Mouse (Mus musculus): ENCODE measurements around the gene Gipc2. TPM values are rescaled to one million over a fixed set of nuclear protein-coding genes. Genes with fewer than 3 reads are reported as not detected.
"Not testable (repeated sequence)": the region's sequence is repeated elsewhere in the genome, so short reads cannot be mapped to it uniquely, and the experiment has no call there.

Gene Gipc2
- polyA plus RNA-seq, 1 experiment from 2014 or later: 171 TPM

GRCm38 (mm10) chr3:152202942-152203341, 36.9 kb upstream of the Gipc2 start:
- H3K4me2 ChIP-seq (replicated peaks): no peak overlapping the region
- 0 out of 2 replicates have a peak, but pooled peaks cover 2% of the 10 kb centered on the region for H3K4me1 ChIP-seq (replicated peaks)
- H3K9ac ChIP-seq: no peak overlapping the region
- no peaks in the 10 kb centered on the region for H3K36me3 ChIP-seq
- no peak for ATAC-seq
- no peaks in the 10 kb centered on the region for H3K9me3 ChIP-seq
- H3K27ac ChIP-seq: no peak overlapping the region
- H3K4me3 ChIP-seq (replicated peaks): no peak overlapping the region
- H3K27me3 ChIP-seq (replicated peaks): no peaks in the 10 kb centered on the region

GRCm38 (mm10) chr3:152201651-152202050, 35.6 kb upstream of the Gipc2 start:
- 63% methylated on average over 2 of the region's 2 CpGs for WGBS
- no peaks in the 10 kb centered on the region for H3K36me3 ChIP-seq
- no peak overlapping the region for H3K27ac ChIP-seq
- no peaks in the 10 kb centered on the region for H3K9me3 ChIP-seq
- peak; percentile 47 for ATAC-seq
- H3K4me1 ChIP-seq (replicated peaks): 0 out of 2 replicates have a peak, but pooled peaks cover 2% of the 10 kb centered on the region
- no peak overlapping the region for H3K4me3 ChIP-seq (replicated peaks)
- no peak overlapping the region for H3K4me2 ChIP-seq (replicated peaks)
- no peak overlapping the region for H3K9ac ChIP-seq
- no peaks in the 10 kb centered on the region for H3K27me3 ChIP-seq (replicated peaks)

GRCm38 (mm10) chr3:152201181-152201580, 35.2 kb upstream of the Gipc2 start:
- peak; percentile 75 for ATAC-seq
- WGBS: 72% methylated on average over 3 of the region's 3 CpGs

GRCm38 (mm10) chr3:152199125-152199524, 33.1 kb upstream of the Gipc2 start:
- Histone ChIP-seq H3K27me3 (replicated peaks) (no peaks in the 10 kb centered on the region), H3K36me3 (no peaks in the 10 kb centered on the region), H3K9ac (no peak overlapping the region), H3K4me3 (replicated peaks) (no peak overlapping the region), H3K4me1 (replicated peaks) (0 out of 2 replicates have a peak, but pooled peaks cover 1% of the 10 kb centered on the region), H3K9me3 (no peaks in the 10 kb centered on the region), H3K27ac (no peak overlapping the region), H3K4me2 (replicated peaks) (no peak overlapping the region)
- WGBS: 67% methylated on average over 3 of the region's 3 CpGs
- no peak for ATAC-seq

More at GRCm38 (mm10) chr3:152201181-152201580, 35.2 kb upstream of the Gipc2 start:
- Histone ChIP-seq H3K4me1 (replicated peaks) (0 out of 2 replicates have a peak, but pooled peaks cover 2% of the 10 kb centered on the region), H3K27me3 (replicated peaks) (no peaks in the 10 kb centered on the region), H3K36me3 (no peaks in the 10 kb centered on the region), H3K4me2 (replicated peaks) (no peak overlapping the region), H3K27ac (no peak overlapping the region), H3K9me3 (no peaks in the 10 kb centered on the region), H3K4me3 (replicated peaks) (no peak overlapping the region), H3K9ac (no peak overlapping the region)

GRCm38 (mm10) chr3:152197246-152197645, 31.2 kb upstream of the Gipc2 start:
- H3K27ac ChIP-seq; H3K9me3 ChIP-seq; H3K4me3 ChIP-seq (replicated peaks); H3K9ac ChIP-seq; H3K4me1 ChIP-seq (replicated peaks); H3K36me3 ChIP-seq; H3K4me2 ChIP-seq (replicated peaks); ATAC-seq; H3K27me3 ChIP-seq (replicated peaks): not testable (repeated sequence)
- WGBS: 29% methylated on average over 2 of the region's 2 CpGs

GRCm38 (mm10) chr3:152193635-152194097, 27.6 kb upstream of the Gipc2 start:
- H3K9me3 ChIP-seq: no peaks in the 10 kb centered on the region
- ATAC-seq: peak; percentile 98
- WGBS: 1% methylated on average over 17 of the region's 17 CpGs

GRCm38 (mm10) chr3:152193177-152193576, 27.1 kb upstream of the Gipc2 start:
- no peaks in the 10 kb centered on the region for H3K9me3 ChIP-seq
- ATAC-seq: no peak
- peak overlapping the region; percentile 90 for H3K27ac ChIP-seq
- peak overlapping the region; percentile 46 for H3K4me3 ChIP-seq (replicated peaks)
- 0 out of 2 replicates have a peak, but pooled peaks cover 3% of the 10 kb centered on the region for H3K4me1 ChIP-seq (replicated peaks)
- H3K27me3 ChIP-seq (replicated peaks): no peaks in the 10 kb centered on the region
- H3K36me3 ChIP-seq: no peaks in the 10 kb centered on the region
- WGBS: under 1% methylated on average over 7 of the region's 7 CpGs
- peak overlapping the region; percentile 58 for H3K4me2 ChIP-seq (replicated peaks)
- peak overlapping the region; percentile 50 for H3K9ac ChIP-seq

More at GRCm38 (mm10) chr3:152193635-152194097, 27.6 kb upstream of the Gipc2 start:
- H3K4me3 ChIP-seq (replicated peaks): peak overlapping the region; percentile 46
- H3K36me3 ChIP-seq: no peaks in the 10 kb centered on the region
- H3K9ac ChIP-seq: peak overlapping the region; percentile 50
- peak overlapping the region; percentile 58 for H3K4me2 ChIP-seq (replicated peaks)
- peak overlapping the region; percentile 90 for H3K27ac ChIP-seq
- H3K27me3 ChIP-seq (replicated peaks): no peaks in the 10 kb centered on the region
- H3K4me1 ChIP-seq (replicated peaks): 0 out of 2 replicates have a peak, but pooled peaks cover 3% of the 10 kb centered on the region

- Histone ChIP-seq H3K4me3 (replicated peaks) (peak overlapping the region; percentile 35), H3K4me2 (replicated peaks) (peak overlapping the region; percentile 44), H3K36me3 (no peaks in the 10 kb centered on the region), H3K27me3 (replicated peaks) (no peaks in the 10 kb centered on the region), H3K27ac (peak overlapping the region; percentile 62), H3K9ac (peak overlapping the region; percentile 11), H3K4me1 (replicated peaks) (0 out of 2 replicates have a peak, but pooled peaks cover 3% of the 10 kb centered on the region), H3K9me3 (no peaks in the 10 kb centered on the region)
- WGBS: 8% methylated on average over 9 of the region's 11 CpGs
- ATAC-seq: peak; percentile 30; the same call in 1 of the 2 replicates
These were observed 26.4 kb upstream of the Gipc2 start for GRCm38 (mm10) chr3:152192238-152192931.

- Histone ChIP-seq H3K9me3 (no peaks in the 10 kb centered on the region), H3K4me3 (replicated peaks) (peak overlapping the region; percentile 35), H3K4me2 (replicated peaks) (peak overlapping the region; percentile 44), H3K4me1 (replicated peaks) (0 out of 2 replicates have a peak, but pooled peaks cover 3% of the 10 kb centered on the region), H3K36me3 (no peaks in the 10 kb centered on the region), H3K27me3 (replicated peaks) (no peaks in the 10 kb centered on the region), H3K27ac (peak overlapping the region; percentile 62), H3K9ac (peak overlapping the region; percentile 11)
- WGBS: 10% methylated on average over 6 of the region's 6 CpGs
- peak; percentile 41; the same call in 1 of the 2 replicates for ATAC-seq
These were observed 25.8 kb upstream of the Gipc2 start for GRCm38 (mm10) chr3:152191791-152192237.

GRCm38 (mm10) chr3:152190679-152191477, 24.8 kb upstream of the Gipc2 start:
- H3K9me3 ChIP-seq: no peaks in the 10 kb centered on the region
- H3K36me3 ChIP-seq: no peaks in the 10 kb centered on the region
- H3K4me2 ChIP-seq (replicated peaks): peak overlapping the region; percentile 50
- peak overlapping the region; percentile 30; the same call in 1 of the 2 replicates for H3K9ac ChIP-seq
- no peaks in the 10 kb centered on the region for H3K27me3 ChIP-seq (replicated peaks)
- WGBS: 68% methylated on average over 9 of the region's 9 CpGs
- H3K4me1 ChIP-seq (replicated peaks): 0 out of 2 replicates have a peak, but pooled peaks cover 3% of the 10 kb centered on the region
- H3K4me3 ChIP-seq (replicated peaks): peak overlapping the region; percentile 21; the same call in 1 of the 2 replicates
- 0 out of 2 replicates have a peak overlapping the region, but pooled peaks have one; percentile 51 for H3K27ac ChIP-seq
- no peak for ATAC-seq

- peak overlapping the region; percentile 11; the same call in 1 of the 2 replicates for H3K27ac ChIP-seq
- no peaks in the 10 kb centered on the region for H3K27me3 ChIP-seq (replicated peaks)
- WGBS: 35% methylated on average over 4 of the region's 4 CpGs
- H3K9me3 ChIP-seq: no peaks in the 10 kb centered on the region
- no peak for ATAC-seq
- H3K4me2 ChIP-seq (replicated peaks): peak overlapping the region; percentile 17; the same call in 1 of the 2 replicates
- 0 out of 2 replicates have a peak, but pooled peaks cover 3% of the 10 kb centered on the region for H3K4me1 ChIP-seq (replicated peaks)
- H3K36me3 ChIP-seq: no peaks in the 10 kb centered on the region
- no peak overlapping the region for H3K9ac ChIP-seq
- H3K4me3 ChIP-seq (replicated peaks): no peak overlapping the region
These were observed 23.3 kb upstream of the Gipc2 start for GRCm38 (mm10) chr3:152189306-152189705.

- Histone ChIP-seq H3K4me1 (replicated peaks) (0 out of 2 replicates have a peak, but pooled peaks cover 3% of the 10 kb centered on the region), H3K9me3 (no peaks in the 10 kb centered on the region), H3K4me2 (replicated peaks) (no peak overlapping the region), H3K27ac (no peak overlapping the region), H3K27me3 (replicated peaks) (no peaks in the 10 kb centered on the region), H3K9ac (no peak overlapping the region), H3K36me3 (no peaks in the 10 kb centered on the region), H3K4me3 (replicated peaks) (no peak overlapping the region)
- no peak for ATAC-seq
- 60% methylated on average over 6 of the region's 6 CpGs for WGBS
These were observed 20.1 kb upstream of the Gipc2 start for GRCm38 (mm10) chr3:152186106-152186505.
